In genomic region chr12:86556796-86557517, GRCm38 (mm10) we compare ENCODE assay signal across 12 mouse cellular contexts.
DNase-seq lines count a peak whose midpoint lies in the region; ATAC-seq and TF ChIP-seq lines count a peak whose summit lies in the region.
"Had no signal": no experiment of that assay in that cellular context is flagged by ENCODE, and none has a peak within 500 bp of the region (broad histone marks: within the 10 kb centered on the region; RNA-seq: fewer than 3 reads in every experiment).

No protein-coding gene starts in this region.

- H3K4me3 ChIP-seq in limb, embryonic 14.5 days (replicated peaks; ENCODE audit: low read length): no peak overlapping the region
- H3K4me3 ChIP-seq in limb, embryonic 10.5 days: no peak overlapping the region
- no peak overlapping the region for H3K4me3 ChIP-seq in gastrocnemius, adult 2 months
- H3K4me3 ChIP-seq in embryonic facial prominence, embryonic 10.5 days: no peak overlapping the region
- H3K4me3 ChIP-seq: hindbrain, embryonic 10.5 days; limb, embryonic 15.5 days had no signal

- no peak overlapping the region for H3K27ac ChIP-seq in limb, embryonic 14.5 days (replicated peaks; ENCODE audit: low read depth, low read length)
- no peak overlapping the region for H3K27ac ChIP-seq in limb, embryonic 10.5 days
- no peak overlapping the region for H3K27ac ChIP-seq in gastrocnemius, adult 2 months
- no peak overlapping the region for H3K27ac ChIP-seq in embryonic facial prominence, embryonic 10.5 days (replicated peaks)
- H3K27ac ChIP-seq: hindbrain, embryonic 10.5 days; limb, embryonic 15.5 days had no signal

- no peaks in the 10 kb centered on the region for H3K27me3 ChIP-seq in limb, embryonic 14.5 days (ENCODE audit: control insufficient read depth, insufficient read depth, low read length)
- H3K27me3 ChIP-seq in limb, embryonic 10.5 days (ENCODE audit: low read depth, poor library complexity, severe bottlenecking): 0 out of 2 replicates have a peak, but pooled peaks cover 6% of the 10 kb centered on the region
- no peaks in the 10 kb centered on the region for H3K27me3 ChIP-seq in embryonic facial prominence, embryonic 10.5 days (replicated peaks; ENCODE audit: low read depth, poor library complexity, severe bottlenecking)
- H3K27me3 ChIP-seq: limb, embryonic 15.5 days had no signal

- H3K4me2 ChIP-seq in limb, embryonic 14.5 days (replicated peaks; ENCODE audit: low read depth, low read length, severe bottlenecking): no peak overlapping the region
- H3K4me2 ChIP-seq: limb, embryonic 15.5 days had no signal

- no peak for TF ChIP-seq POLR2A in limb, embryonic 14.5 days (IDR thresholded peaks at IDR 0.05; ENCODE audit: borderline replicate concordance, extremely low read depth, insufficient read depth, insufficient read length)

- no peak overlapping the region for H3K9ac ChIP-seq in limb, embryonic 14.5 days (ENCODE audit: low read depth, low read length, severe bottlenecking)
- H3K9ac ChIP-seq: limb, embryonic 15.5 days had no signal

- no peaks in the 10 kb centered on the region for H3K36me3 ChIP-seq in limb, embryonic 14.5 days (ENCODE audit: control insufficient read depth, insufficient read depth, low read length)
- no peaks in the 10 kb centered on the region for H3K36me3 ChIP-seq in limb, embryonic 10.5 days
- no peaks in the 10 kb centered on the region for H3K36me3 ChIP-seq in embryonic facial prominence, embryonic 10.5 days (replicated peaks)
- H3K36me3 ChIP-seq: hindbrain, embryonic 10.5 days; limb, embryonic 15.5 days had no signal

- peak; percentile 3 for DNase-seq in limb, embryonic 14.5 days (ENCODE audit: low spot score)
- DNase-seq in limb, embryonic 10.5 days (ENCODE audit: low spot score): no peak
- DNase-seq in B cell, adult 2 months: peak; percentile 37 to 48
- peak; percentile 6 for DNase-seq in NIH3T3 (ENCODE audit: low read depth)
- DNase-seq in heart, postnatal 10 days: peak; percentile 3 to 22
- DNase-seq in gastrocnemius, adult 2 months: no peak
- no peak for DNase-seq in embryonic facial prominence, embryonic 10.5 days (ENCODE audit: low spot score)
- DNase-seq: cerebellum, adult 9-11 months; right cerebral cortex, postnatal 4 days; thymus, adult 18-20 months had no signal

- no peaks in the 10 kb centered on the region for H3K4me1 ChIP-seq in limb, embryonic 14.5 days (ENCODE audit: control insufficient read depth, insufficient read depth, low read length)
- H3K4me1 ChIP-seq in limb, embryonic 10.5 days: no peaks in the 10 kb centered on the region
- H3K4me1 ChIP-seq in embryonic facial prominence, embryonic 10.5 days: no peaks in the 10 kb centered on the region
- H3K4me1 ChIP-seq: hindbrain, embryonic 10.5 days; limb, embryonic 15.5 days had no signal

- TF ChIP-seq CTCF in gastrocnemius, adult 2 months (IDR thresholded peaks at IDR 0.05): no peak

- intact Hi-C loops in heart, postnatal 10 days (cut with DNase I): no loop called here
- intact Hi-C loops in gastrocnemius, adult 2 months (cut with DNase I): no loop called here

- 46% methylated on average over 10 of the region's 10 CpGs for WGBS in limb, embryonic 14.5 days
- WGBS in limb, embryonic 10.5 days: 49% methylated on average over 10 of the region's 10 CpGs
- WGBS in embryonic facial prominence, embryonic 10.5 days: 55% methylated on average over 10 of the region's 10 CpGs

- ATAC-seq in limb, embryonic 14.5 days (ENCODE audit: low FRiP score, low read depth): no peak

- no peaks in the 10 kb centered on the region for H3K9me3 ChIP-seq in limb, embryonic 14.5 days (ENCODE audit: control insufficient read depth, low read length)
- H3K9me3 ChIP-seq in limb, embryonic 10.5 days (replicated peaks): no peaks in the 10 kb centered on the region
- H3K9me3 ChIP-seq in embryonic facial prominence, embryonic 10.5 days: no peaks in the 10 kb centered on the region
- H3K9me3 ChIP-seq: hindbrain, embryonic 10.5 days; limb, embryonic 15.5 days had no signal

Comparison
In these comparisons a context has a peak if more than half of its experiments do, and no peak if none do; other contexts are left out.
1. DNase-seq: peak in limb, embryonic 14.5 days (single experiment), B cell, adult 2 months (2 of 2), NIH3T3 (single experiment) and heart, postnatal 10 days (2 of 2); none in limb, embryonic 10.5 days (single experiment), gastrocnemius, adult 2 months (single experiment) and embryonic facial prominence, embryonic 10.5 days (single experiment).